Mouse (Mus musculus): ENCODE results near the gene Hilpda. TPM values are rescaled to one million over a fixed set of nuclear protein-coding genes. Genes with fewer than 3 reads are reported as not detected.

Hilpda gene
- total RNA-seq (2021): 1 to 10 TPM; 4.6 to 5.3 TPM
- long read RNA-seq, experiment 1, transcript Hilpda-201 (2 exons, 982 nt): major isoform, 11 of 11 reads
- long read RNA-seq, experiment 1, partial matches to known transcripts: 0 of 11 reads
- long read RNA-seq, experiment 1, other reads (novel, unspliced or antisense): 0 of 11 reads
- long read RNA-seq, experiment 2, transcript Hilpda-201 (2 exons, 982 nt): major isoform, 9 of 9 reads
- long read RNA-seq, experiment 2, partial matches to known transcripts: 0 of 9 reads
- long read RNA-seq, experiment 2, other reads (novel, unspliced or antisense): 0 of 9 reads

- DNase-seq: peak; percentile 92
- intact Hi-C loops (cut with DNase I): no loop called here
Observed at GRCm38 (mm10) chr6:29272312-29273072, at the start of gene Hilpda. Gene Hilpda, plus strand, starts transcription at chr6:29272488.

GRCm38 (mm10) chr6:29229265-29229913 is 42.9 kb upstream of the Hilpda start:
- intact Hi-C loops (cut with DNase I): no loop called here
- DNase-seq: no peak

GRCm38 (mm10) chr6:29230386-29230785 is 41.9 kb upstream of the Hilpda start:
- intact Hi-C loops (cut with DNase I): no loop called here
- DNase-seq: no peak

GRCm38 (mm10) chr6:29231799-29232198 is 40.5 kb upstream of the Hilpda start:
- no peak for DNase-seq
- intact Hi-C loops (cut with DNase I): no loop called here

- no peak for DNase-seq
- intact Hi-C loops (cut with DNase I): no loop called here
Observed at GRCm38 (mm10) chr6:29232321-29232720, 40.0 kb upstream of the Hilpda start.

GRCm38 (mm10) chr6:29233710-29234109 is 38.6 kb upstream of the Hilpda start:
- no peak for DNase-seq
- intact Hi-C loops (cut with DNase I): no loop called here

GRCm38 (mm10) chr6:29234272-29234671 is 38.0 kb upstream of the Hilpda start:
- intact Hi-C loops (cut with DNase I): no loop called here
- DNase-seq: peak; percentile 11 to 34

- intact Hi-C loops (cut with DNase I): loop anchor here (1.0 to 2.0 kb wide), 3 partner anchors 36 to 72 kb away; partner anchors contain the start of gene Fam71f2
- peak; percentile 49 to 72 for DNase-seq
Observed at GRCm38 (mm10) chr6:29240806-29241205, 31.5 kb upstream of the Hilpda start.

GRCm38 (mm10) chr6:29241697-29242096 is 30.6 kb upstream of the Hilpda start:
- no peak for DNase-seq
- intact Hi-C loops (cut with DNase I): loop anchor here (1.0 to 2.0 kb wide), 2 partner anchors 38 to 73 kb away; partner anchors contain the start of gene Fam71f2

GRCm38 (mm10) chr6:29242265-29242664 is 30.0 kb upstream of the Hilpda start:
- no peak for DNase-seq
- intact Hi-C loops (cut with DNase I): no loop called here

- intact Hi-C loops (cut with DNase I): no loop called here
Observed at GRCm38 (mm10) chr6:29245272-29246120, 26.8 kb upstream of the Hilpda start.

GRCm38 (mm10) chr6:29246183-29246582 is 26.1 kb upstream of the Hilpda start:
- no peak for DNase-seq
- intact Hi-C loops (cut with DNase I): no loop called here

More at GRCm38 (mm10) chr6:29245272-29246120, 26.8 kb upstream of the Hilpda start:
- DNase-seq: no peak

- DNase-seq: no peak
- intact Hi-C loops (cut with DNase I): no loop called here
Observed at GRCm38 (mm10) chr6:29246585-29246984, 25.7 kb upstream of the Hilpda start.

GRCm38 (mm10) chr6:29247072-29247471 is 25.2 kb upstream of the Hilpda start:
- intact Hi-C loops (cut with DNase I): no loop called here
- DNase-seq: no peak

- intact Hi-C loops (cut with DNase I): no loop called here
- DNase-seq: no peak
Observed at GRCm38 (mm10) chr6:29259418-29259817, 12.9 kb upstream of the Hilpda start.

- intact Hi-C loops (cut with DNase I): no loop called here
- no peak for DNase-seq
Observed at GRCm38 (mm10) chr6:29261831-29262230, 10.5 kb upstream of the Hilpda start.

- intact Hi-C loops (cut with DNase I): no loop called here
- peak; percentile 33 to 75 for DNase-seq
Observed at GRCm38 (mm10) chr6:29263650-29264455, 8.4 kb upstream of the Hilpda start.

- DNase-seq: no peak
- intact Hi-C loops (cut with DNase I): no loop called here
Observed at GRCm38 (mm10) chr6:29264456-29264781, 7.9 kb upstream of the Hilpda start.

- intact Hi-C loops (cut with DNase I): no loop called here
- DNase-seq: no peak
Observed at GRCm38 (mm10) chr6:29266936-29267335, 5.4 kb upstream of the Hilpda start.

Measured in heart, postnatal 14 days (tissue).